Mouse (Mus musculus): ENCODE measurements around the gene Med7. TPM values are rescaled to one million over a fixed set of nuclear protein-coding genes. Genes with fewer than 3 reads are reported as not detected.

Gene Med7
- polyA plus RNA-seq, 1 experiment from 2014 or later, result 97.2 TPM

GRCm38 (mm10) chr11:46437459-46438000 lies 805 bp downstream of the Med7 start:
- Histone ChIP-seq H3K27ac (replicated peaks) (peak overlapping the region; percentile 96), H3K4me1 (peaks cover 11% of the 10 kb centered on the region), H3K27me3 (ENCODE audit: low read depth, poor library complexity, severe bottlenecking) (no peaks in the 10 kb centered on the region), H3K4me3 (peak overlapping the region; percentile 96), H3K36me3 (peaks cover 37% of the 10 kb centered on the region), H3K9me3 (replicated peaks) (no peaks in the 10 kb centered on the region)
- 3% methylated on average over 23 of the region's 23 CpGs for WGBS
- DNase-seq (ENCODE audit: low spot score), result peak; percentile 60

- Histone ChIP-seq H3K4me1 (peaks cover 11% of the 10 kb centered on the region), H3K4me3 (no peak overlapping the region), H3K36me3 (peaks cover 51% of the 10 kb centered on the region), H3K27ac (replicated peaks) (no peak overlapping the region), H3K9me3 (replicated peaks) (no peaks in the 10 kb centered on the region), H3K27me3 (ENCODE audit: low read depth, poor library complexity, severe bottlenecking) (no peaks in the 10 kb centered on the region)
- WGBS, result 94% methylated on average over 5 of the region's 5 CpGs
- DNase-seq (ENCODE audit: low spot score), result no peak
Measured at GRCm38 (mm10) chr11:46439005-46439543, 2.3 kb downstream of the Med7 start.

GRCm38 (mm10) chr11:46441774-46442173 lies 5.0 kb downstream of the Med7 start:
- H3K27ac ChIP-seq (replicated peaks), result no peak overlapping the region
- H3K36me3 ChIP-seq, result peaks cover 51% of the 10 kb centered on the region
- 83% methylated on average over 1 of the region's 1 CpGs for WGBS
- H3K4me3 ChIP-seq, result no peak overlapping the region
- peaks cover 7% of the 10 kb centered on the region for H3K4me1 ChIP-seq
- H3K9me3 ChIP-seq (replicated peaks), result no peaks in the 10 kb centered on the region
- DNase-seq (ENCODE audit: low spot score), result no peak
- H3K27me3 ChIP-seq (ENCODE audit: low read depth, poor library complexity, severe bottlenecking), result no peaks in the 10 kb centered on the region

GRCm38 (mm10) chr11:46443152-46443551 lies 6.4 kb downstream of the Med7 start:
- H3K36me3 ChIP-seq, result peaks cover 51% of the 10 kb centered on the region
- no peaks in the 10 kb centered on the region for H3K9me3 ChIP-seq (replicated peaks)
- H3K27me3 ChIP-seq (ENCODE audit: low read depth, poor library complexity, severe bottlenecking), result no peaks in the 10 kb centered on the region
- no peak overlapping the region for H3K27ac ChIP-seq (replicated peaks)
- DNase-seq (ENCODE audit: low spot score), result no peak
- peaks cover under 1% of the 10 kb centered on the region; the same call in 1 of the 2 replicates for H3K4me1 ChIP-seq
- 97% methylated on average over 1 of the region's 1 CpGs for WGBS
- no peak overlapping the region for H3K4me3 ChIP-seq

- DNase-seq (ENCODE audit: low spot score), result no peak
Measured at GRCm38 (mm10) chr11:46443979-46444378, 7.3 kb downstream of the Med7 start.

GRCm38 (mm10) chr11:46446150-46446549 lies 9.4 kb downstream of the Med7 start:
- no peak for DNase-seq (ENCODE audit: low spot score)
- H3K27ac ChIP-seq (replicated peaks), result no peak overlapping the region
- no peak overlapping the region for H3K4me3 ChIP-seq
- 94% methylated on average over 6 of the region's 6 CpGs for WGBS
- H3K9me3 ChIP-seq (replicated peaks), result no peaks in the 10 kb centered on the region
- H3K36me3 ChIP-seq, result peaks cover 28% of the 10 kb centered on the region
- no peaks in the 10 kb centered on the region for H3K27me3 ChIP-seq (ENCODE audit: low read depth, poor library complexity, severe bottlenecking)
- H3K4me1 ChIP-seq, result no peaks in the 10 kb centered on the region

More at GRCm38 (mm10) chr11:46443979-46444378, 7.3 kb downstream of the Med7 start:
- no peak overlapping the region for H3K27ac ChIP-seq (replicated peaks)
- H3K36me3 ChIP-seq, result peaks cover 48% of the 10 kb centered on the region
- no peaks in the 10 kb centered on the region for H3K4me1 ChIP-seq
- no peak overlapping the region for H3K4me3 ChIP-seq
- H3K27me3 ChIP-seq (ENCODE audit: low read depth, poor library complexity, severe bottlenecking), result no peaks in the 10 kb centered on the region
- 95% methylated on average over 5 of the region's 5 CpGs for WGBS
- no peaks in the 10 kb centered on the region for H3K9me3 ChIP-seq (replicated peaks)

- WGBS, result 82% methylated on average over 13 of the region's 13 CpGs
- no peak overlapping the region for H3K4me3 ChIP-seq
Measured at GRCm38 (mm10) chr11:46447644-46448484, 11.1 kb downstream of the Med7 start.

GRCm38 (mm10) chr11:46449461-46450080 lies 12.8 kb downstream of the Med7 start:
- H3K4me1 ChIP-seq, result no peaks in the 10 kb centered on the region
- DNase-seq (ENCODE audit: low spot score), result no peak
- no peaks in the 10 kb centered on the region for H3K27me3 ChIP-seq (ENCODE audit: low read depth, poor library complexity, severe bottlenecking)
- no peak overlapping the region for H3K27ac ChIP-seq (replicated peaks)
- no peak overlapping the region for H3K4me3 ChIP-seq
- WGBS, result 87% methylated on average over 11 of the region's 11 CpGs
- H3K9me3 ChIP-seq (replicated peaks), result no peaks in the 10 kb centered on the region
- no peaks in the 10 kb centered on the region for H3K36me3 ChIP-seq

More at GRCm38 (mm10) chr11:46447644-46448484, 11.1 kb downstream of the Med7 start:
- Histone ChIP-seq H3K4me1 (no peaks in the 10 kb centered on the region), H3K27ac (replicated peaks) (no peak overlapping the region), H3K36me3 (peaks cover 11% of the 10 kb centered on the region), H3K9me3 (replicated peaks) (no peaks in the 10 kb centered on the region), H3K27me3 (ENCODE audit: low read depth, poor library complexity, severe bottlenecking) (no peaks in the 10 kb centered on the region)
- DNase-seq (ENCODE audit: low spot score), result no peak

- no peaks in the 10 kb centered on the region for H3K27me3 ChIP-seq (ENCODE audit: low read depth, poor library complexity, severe bottlenecking)
- H3K4me3 ChIP-seq, result no peak within 1 kb of the TSS
- no peak for DNase-seq (ENCODE audit: low spot score)
- no peaks in the 10 kb centered on the region for H3K9me3 ChIP-seq (replicated peaks)
- H3K27ac ChIP-seq (replicated peaks), result no peak within 1 kb of the TSS
- no peaks in the 10 kb centered on the region for H3K4me1 ChIP-seq
- 85% methylated on average over 6 of the region's 6 CpGs for WGBS
- no peaks in the 10 kb centered on the region for H3K36me3 ChIP-seq
Measured at GRCm38 (mm10) chr11:46454453-46455045, 17.8 kb downstream of the Med7 start, which contains the start of gene Havcr2. Gene Havcr2 (plus strand): TSS chr11:46454935.

- no peak overlapping the region for H3K4me3 ChIP-seq
- H3K36me3 ChIP-seq, result no peaks in the 10 kb centered on the region
- DNase-seq (ENCODE audit: low spot score), result no peak
- H3K27ac ChIP-seq (replicated peaks), result no peak overlapping the region
- 91% methylated on average over 3 of the region's 3 CpGs for WGBS
- no peaks in the 10 kb centered on the region for H3K9me3 ChIP-seq (replicated peaks)
- no peaks in the 10 kb centered on the region for H3K4me1 ChIP-seq
- H3K27me3 ChIP-seq (ENCODE audit: low read depth, poor library complexity, severe bottlenecking), result no peaks in the 10 kb centered on the region
Measured at GRCm38 (mm10) chr11:46459960-46460359, 23.2 kb downstream of the Med7 start.

GRCm38 (mm10) chr11:46461362-46461761 lies 24.6 kb downstream of the Med7 start:
- H3K27me3 ChIP-seq (ENCODE audit: low read depth, poor library complexity, severe bottlenecking), result no peaks in the 10 kb centered on the region
- H3K4me3 ChIP-seq, result no peak overlapping the region
- DNase-seq (ENCODE audit: low spot score), result no peak

GRCm38 (mm10) chr11:46461931-46462330 lies 25.2 kb downstream of the Med7 start:
- no peak for DNase-seq (ENCODE audit: low spot score)
- no peak overlapping the region for H3K4me3 ChIP-seq
- no peaks in the 10 kb centered on the region for H3K36me3 ChIP-seq
- no peaks in the 10 kb centered on the region for H3K9me3 ChIP-seq (replicated peaks)
- H3K4me1 ChIP-seq, result no peaks in the 10 kb centered on the region
- no peaks in the 10 kb centered on the region for H3K27me3 ChIP-seq (ENCODE audit: low read depth, poor library complexity, severe bottlenecking)
- H3K27ac ChIP-seq (replicated peaks), result no peak overlapping the region
- WGBS, result 78% methylated on average over 5 of the region's 5 CpGs

More at GRCm38 (mm10) chr11:46461362-46461761, 24.6 kb downstream of the Med7 start:
- Histone ChIP-seq H3K4me1 (no peaks in the 10 kb centered on the region), H3K9me3 (replicated peaks) (no peaks in the 10 kb centered on the region), H3K36me3 (no peaks in the 10 kb centered on the region), H3K27ac (replicated peaks) (no peak overlapping the region)
- 86% methylated on average over 5 of the region's 5 CpGs for WGBS

Data from midbrain, embryonic 10.5 days (tissue).